Mouse (Mus musculus) neural tube, postnatal 0 days (tissue): ENCODE results near the gene Tmem258. TPM values are rescaled to one million over a fixed set of nuclear protein-coding genes. Genes with fewer than 3 reads are reported as not detected.

ENCODE experiments used
- microRNA-seq: library from miRNA; unstranded; fragments of <30 nt; microRNA quantifications from one replicate; pipeline ENCODE4, GENCODE M21; 2016
- polyA plus RNA-seq: library from polyadenylated mRNA; unstranded; fragments of >200 nt; fragmentation: Nextera tagmentation; extraction: Ambion mirVana; gene quantifications from 2 replicates; pipeline ENCODE4 v1.2.1, GENCODE M21; 2015

The Tmem258 gene
- 345 TPM in 2 replicates for polyA plus RNA-seq

GRCm38 (mm10) chr19:10203848-10204615 is at the start of gene Tmem258, which contains the start of gene Fen1:
Gene Tmem258, plus strand, starts transcription at chr19:10204014.
Gene Fen1, minus strand, starts transcription at chr19:10204169.

GRCm38 (mm10) chr19:10182670-10183298 is 21.0 kb upstream of the Tmem258 start, which contains the start of gene Fads1:
Gene Fads1, plus strand, starts transcription at chr19:10182888.

DNA sequence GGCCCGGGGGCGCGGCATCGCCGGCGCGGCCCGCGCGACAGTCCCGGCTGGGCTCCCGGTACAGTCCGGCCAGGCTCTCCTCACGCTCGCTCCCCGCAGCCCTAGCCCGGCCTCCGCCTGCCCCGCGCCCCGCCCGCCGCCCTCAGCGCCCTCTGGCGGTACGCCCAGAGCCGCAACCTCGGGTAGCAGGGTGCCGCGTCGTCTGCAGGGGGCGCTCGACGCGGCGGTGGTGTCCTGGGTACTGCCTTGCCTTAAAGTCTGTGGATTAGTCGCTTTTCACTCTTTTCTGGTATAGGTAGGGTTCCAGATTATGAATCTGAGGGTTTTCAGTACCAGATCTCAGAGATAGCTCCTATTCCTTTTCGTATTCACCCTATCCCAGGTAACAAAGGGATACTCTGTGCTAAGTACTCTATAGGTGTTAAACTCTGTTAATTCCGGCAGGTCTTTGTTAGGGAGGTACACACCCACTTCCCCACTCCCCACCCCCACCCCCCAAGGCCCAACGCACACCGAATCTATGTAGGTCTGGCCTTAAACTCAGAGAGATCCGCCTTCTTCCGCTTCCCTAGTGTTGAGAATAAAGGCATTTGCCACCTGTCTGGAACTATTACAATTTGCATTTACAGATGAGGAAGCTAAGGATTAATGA is 37.0 kb downstream of the Tmem258 start, which contains the start of gene Myrf:
Myrf (minus strand) TSS at position 95 of the 652 bp plus-strand sequence.

Small RNAs within 50 kb of the gene (microRNA-seq; reads per million reads assigned to microRNA genes)
- 1.7 reads per million for gene Mir6993

Other genes with a start within 250 kb of the Tmem258 start
- 2,861 and 3,351 TPM in 2 replicates for gene Fth1, start 223.4 kb upstream of the Tmem258 start, polyA plus RNA-seq
- gene Best1, start 202.4 kb upstream of the Tmem258 start, polyA plus RNA-seq: 4.6 and 4.9 TPM in 2 replicates
- gene Rab3il1, start 202.3 kb upstream of the Tmem258 start, polyA plus RNA-seq: 22.8 and 23.5 TPM in 2 replicates
- gene Fads3, start 162.4 kb upstream of the Tmem258 start, polyA plus RNA-seq: 36.3 and 40.6 TPM in 2 replicates
- gene Fads2, start 102.3 kb upstream of the Tmem258 start, polyA plus RNA-seq: 224 and 246 TPM in 2 replicates
- gene Fads1, start 21.1 kb upstream of the Tmem258 start, polyA plus RNA-seq: 139 and 145 TPM in 2 replicates
- gene Fen1, start 155 bp downstream of the Tmem258 start, polyA plus RNA-seq: 16.6 and 18.9 TPM in 2 replicates
- 2.1 and 3.2 TPM in 2 replicates for gene Myrf, start 36.7 kb downstream of the Tmem258 start, polyA plus RNA-seq
- gene Dagla, start 100.9 kb downstream of the Tmem258 start, polyA plus RNA-seq: 11.3 and 13.8 TPM in 2 replicates
- 32.7 and 43.1 TPM in 2 replicates for gene Syt7, start 185.1 kb downstream of the Tmem258 start, polyA plus RNA-seq